Mouse (Mus musculus) left cerebral cortex, adult 2 months (tissue): ENCODE measurements around the gene Dgkd. TPM values are rescaled to one million over a fixed set of nuclear protein-coding genes. Genes with fewer than 3 reads are reported as not detected.

Experiments used
- DNase-seq, 2 experiments: peaks; one replicate each; pipeline ENCODE4 v3.0.0; 2021 to 2022; ENCODE audit warnings: low spot score in 2 of 2, mixed read lengths in 1 of 2; ENCODE audit errors: extremely low spot score in 1 of 2
- H3K27ac ChIP-seq: fragments of 200-600 bp; 2 replicates; pipeline ENCODE4 v1.8.1; 2022
- H3K4me3 ChIP-seq: fragments of 200-600 bp; 2 replicates; pipeline ENCODE4 v1.8.1; 2022
- CTCF ChIP-seq: fragments of 200-600 bp; IDR thresholded peaks from 2 replicates; pipeline ENCODE4 v1.8.1; 2022; ENCODE audit warnings: antibody characterized with exemption, mild to moderate bottlenecking, moderate library complexity
- intact Hi-C: fragments of 180-260 bp; cut with DNase I; formaldehyde crosslinking; loops from one replicate; pipeline ENCODE4 v1.15.1; 2025
- total RNA-seq, 2 experiments: library from RNA; stranded (reverse); gene quantifications; 2 replicates each; pipeline ENCODE4 v1.2.3; 2021

Dgkd gene
- total RNA-seq, 2 experiments from 2014 or later: 95.3 to 106 TPM

- Histone ChIP-seq H3K4me3 (no peak overlapping the region), H3K27ac (no peak overlapping the region)
- peak; percentile 76 for TF ChIP-seq CTCF
- DNase-seq: peak in 1 of 2 experiments; percentile 44
- intact Hi-C loops: loop anchor here (5.0 kb wide), 2 partner anchors 135 to 155 kb away; no protein-coding TSS in a partner anchor
These were observed 69.6 kb downstream of the Dgkd start for GRCm38 (mm10) chr1:87922666-87923065.

DNA sequence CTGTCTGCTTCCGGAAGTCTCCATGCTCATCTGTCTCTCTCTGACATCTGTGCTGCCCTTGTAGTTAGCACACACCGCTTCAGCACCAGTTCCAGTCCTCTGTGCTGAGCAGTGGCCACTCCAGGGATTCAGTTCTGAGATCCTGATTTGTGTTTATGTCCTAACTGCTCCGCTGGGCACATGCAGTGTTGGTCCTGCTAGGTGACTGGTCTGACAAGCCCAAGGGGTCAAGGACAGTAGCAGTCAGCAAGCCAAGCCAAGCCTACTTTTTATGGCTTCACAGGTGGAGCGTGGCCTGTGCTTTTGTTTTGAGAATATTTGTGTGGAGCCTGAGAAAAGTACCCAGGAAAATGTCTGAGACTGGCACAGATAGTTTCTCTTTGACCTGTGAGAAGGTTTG is 71.8 kb downstream of the Dgkd start:
- Histone ChIP-seq H3K27ac (no peak overlapping the region), H3K4me3 (no peak overlapping the region)
- no peak for DNase-seq
- TF ChIP-seq CTCF: no peak
- intact Hi-C loops: loop anchor here (5.0 kb wide), 2 partner anchors 138 to 158 kb away; no protein-coding TSS in a partner anchor

- Histone ChIP-seq H3K27ac (no peak overlapping the region; the same call in 1 of the 2 replicates), H3K4me3 (no peak overlapping the region)
- no peak for TF ChIP-seq CTCF
- DNase-seq: no peak
- intact Hi-C loops: loop anchor here (10.0 kb wide), 1 partner anchor 485 kb away; no protein-coding TSS in a partner anchor
These were observed 76.6 kb downstream of the Dgkd start for GRCm38 (mm10) chr1:87929730-87930129.

- peak in 1 of 2 experiments; percentile 29 for DNase-seq
- TF ChIP-seq CTCF: no peak
- peak overlapping the region; percentile 16 for H3K27ac ChIP-seq
- intact Hi-C loops: loop anchor here (10.0 kb wide), 1 partner anchor 488 kb away; no protein-coding TSS in a partner anchor
- no peak overlapping the region for H3K4me3 ChIP-seq
These were observed 80.0 kb downstream of the Dgkd start for GRCm38 (mm10) chr1:87933051-87933450.

DNA sequence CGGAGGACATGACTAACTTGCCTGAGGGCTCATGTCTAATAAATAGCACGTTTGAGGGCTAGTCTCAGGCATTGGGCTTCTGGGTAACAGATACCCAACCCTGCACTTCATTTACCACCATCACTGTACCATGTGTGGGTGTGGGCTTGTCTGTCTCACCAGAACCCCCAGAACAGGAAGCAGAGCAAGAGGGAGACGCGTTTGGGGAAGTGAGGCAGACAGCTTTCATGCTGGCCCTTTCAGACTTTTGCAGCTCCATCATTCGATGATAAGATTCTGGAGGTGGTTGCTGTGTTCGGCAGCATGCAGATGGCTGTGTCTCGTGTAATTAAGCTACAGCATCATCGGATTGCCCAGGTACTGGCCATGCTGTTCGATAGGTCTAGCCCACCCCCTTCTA is 82.0 kb downstream of the Dgkd start:
- Histone ChIP-seq H3K4me3 (no peak overlapping the region), H3K27ac (peak overlapping the region; percentile 74)
- intact Hi-C loops: loop anchor here (5.0 to 10.0 kb wide), 2 partner anchors 143 to 490 kb away; no protein-coding TSS in a partner anchor
- peak in 1 of 2 experiments; percentile 30 for DNase-seq
- no peak for TF ChIP-seq CTCF

- no peak for TF ChIP-seq CTCF
- DNase-seq: no peak
- intact Hi-C loops: loop anchor here (5.0 to 10.0 kb wide), 2 partner anchors 143 to 491 kb away; no protein-coding TSS in a partner anchor
- H3K4me3 ChIP-seq: no peak overlapping the region
- peak overlapping the region; percentile 74 for H3K27ac ChIP-seq
These were observed 82.5 kb downstream of the Dgkd start for GRCm38 (mm10) chr1:87935546-87935945.

GRCm38 (mm10) chr1:87936075-87936474 is 83.0 kb downstream of the Dgkd start:
- TF ChIP-seq CTCF: no peak
- Histone ChIP-seq H3K4me3 (no peak overlapping the region), H3K27ac (peak overlapping the region; percentile 74)
- peak in 1 of 2 experiments; percentile 41 for DNase-seq
- intact Hi-C loops: loop anchor here (5.0 to 10.0 kb wide), 2 partner anchors 144 to 491 kb away; no protein-coding TSS in a partner anchor

GRCm38 (mm10) chr1:87936516-87936915 is 83.4 kb downstream of the Dgkd start:
- H3K4me3 ChIP-seq: no peak overlapping the region
- DNase-seq: no peak
- intact Hi-C loops: loop anchor here (5.0 to 10.0 kb wide), 2 partner anchors 144 to 492 kb away; no protein-coding TSS in a partner anchor
- H3K27ac ChIP-seq: peak overlapping the region; percentile 64
- TF ChIP-seq CTCF: peak; percentile 63

- Histone ChIP-seq H3K4me3 (no peak overlapping the region), H3K27ac (no peak overlapping the region)
- no peak for DNase-seq
- no peak for TF ChIP-seq CTCF
- intact Hi-C loops: no loop called here
These were observed 88.7 kb downstream of the Dgkd start for GRCm38 (mm10) chr1:87941765-87942164.

- DNase-seq: no peak
- TF ChIP-seq CTCF: no peak
- intact Hi-C loops: no loop called here
- no peak overlapping the region for H3K27ac ChIP-seq
- no peak overlapping the region for H3K4me3 ChIP-seq
These were observed 94.6 kb downstream of the Dgkd start for GRCm38 (mm10) chr1:87947681-87948091.

DNA sequence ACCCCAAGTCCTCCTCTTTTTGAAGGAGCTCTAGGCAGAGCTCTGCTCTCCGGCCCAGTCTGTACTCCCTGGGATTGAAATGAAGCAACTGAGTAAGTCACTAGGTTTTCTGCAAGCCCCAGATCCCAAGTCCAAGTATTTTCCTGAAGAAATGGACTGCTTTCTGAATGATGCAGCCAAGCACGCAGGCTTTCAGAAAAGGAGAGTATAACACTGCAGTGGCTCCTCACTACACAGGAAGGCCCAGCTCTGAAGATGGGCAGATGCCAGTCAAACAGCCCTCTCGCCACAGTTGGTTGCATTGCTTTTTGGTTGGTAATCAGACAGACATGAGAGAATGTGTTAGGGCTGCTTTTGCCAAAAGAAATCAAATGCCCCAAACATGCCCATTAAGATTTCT is 98.6 kb downstream of the Dgkd start:
- DNase-seq: no peak
- Histone ChIP-seq H3K4me3 (no peak overlapping the region), H3K27ac (no peak overlapping the region)
- intact Hi-C loops: no loop called here
- no peak for TF ChIP-seq CTCF

- TF ChIP-seq CTCF: no peak
- no peak for DNase-seq
- H3K4me3 ChIP-seq: no peak overlapping the region
- intact Hi-C loops: no loop called here
- no peak overlapping the region for H3K27ac ChIP-seq
These were observed 100.0 kb downstream of the Dgkd start for GRCm38 (mm10) chr1:87953073-87953472.

DNA sequence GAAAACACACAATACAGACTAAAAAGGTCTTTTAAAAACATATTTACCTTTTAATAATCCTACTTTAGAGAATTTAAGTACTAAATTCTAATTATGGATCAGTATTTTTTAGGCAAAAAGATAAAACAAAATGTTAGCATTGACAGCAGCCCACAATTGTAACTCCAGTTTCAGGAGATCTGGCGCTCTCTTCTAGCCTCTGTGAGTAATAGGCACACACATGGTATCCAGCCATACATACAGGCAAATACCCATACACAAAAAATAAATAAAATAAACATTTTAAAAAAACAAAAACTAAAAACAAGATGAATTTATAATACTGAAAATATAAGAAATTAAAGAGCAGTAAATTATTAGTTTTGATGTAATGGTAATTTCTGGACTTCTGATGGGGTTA is 105.8 kb downstream of the Dgkd start:
- intact Hi-C loops: no loop called here
- no peak overlapping the region for H3K4me3 ChIP-seq
- DNase-seq: no peak
- TF ChIP-seq CTCF: peak; percentile 14
- no peak overlapping the region for H3K27ac ChIP-seq
